Mouse (Mus musculus): ENCODE results near the gene Timm8a2. TPM values are rescaled to one million over a fixed set of nuclear protein-coding genes. Genes with fewer than 3 reads are reported as not detected.
A peak's percentile ranks its signal among the peaks of the same experiment; 100 is the strongest.

The Timm8a2 gene
- total and polyA plus RNA-seq, 3 experiments, result 0.18 TPM; not detected in 2

DNA sequence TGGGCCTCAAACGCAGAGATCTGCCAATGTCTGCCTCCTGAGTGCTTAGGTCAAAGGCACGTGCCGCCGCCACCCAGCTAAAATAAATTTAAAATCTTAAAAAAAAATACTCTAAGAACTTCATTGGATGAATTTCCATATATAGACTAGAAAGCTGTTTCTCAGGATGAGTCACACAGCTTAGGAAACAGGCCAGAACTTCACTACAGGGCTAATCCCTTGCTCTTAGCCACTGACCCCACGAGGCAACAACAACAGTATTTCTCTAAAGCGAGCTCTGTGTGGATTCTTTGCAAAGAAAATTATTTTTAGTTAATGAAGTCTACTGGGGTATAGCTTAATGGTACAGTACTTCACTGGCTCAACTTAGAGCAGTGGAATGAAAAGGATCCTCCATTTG lies 26.9 kb downstream of the Timm8a2 start:
- no peak overlapping the region for H3K27ac ChIP-seq (ENCODE audit: control insufficient read depth, low read depth, low read length)
- no peak overlapping the region for H3K9ac ChIP-seq (ENCODE audit: control insufficient read depth, low read depth, low read length, poor library complexity, severe bottlenecking)
- DNase-seq (ENCODE audit: low read depth, low spot score), result no peak
- no peaks in the 10 kb centered on the region; a peak in 2 of 4 replicates for H3K36me3 ChIP-seq (ENCODE audit: control insufficient read depth in 1 of 2, insufficient read depth in 2 of 2, low read length in 2 of 2)
- no peaks in the 10 kb centered on the region for H3K79me2 ChIP-seq (ENCODE audit: control insufficient read depth, insufficient read depth, low read length, poor library complexity)
- H3K4me3 ChIP-seq (ENCODE audit: control insufficient read depth in 1 of 2, insufficient read depth in 1 of 2, low read depth in 2 of 2, low read length in 2 of 2), result no peak overlapping the region
- H3K27me3 ChIP-seq (ENCODE audit: control insufficient read depth in 1 of 2, insufficient read depth in 2 of 2, low read length in 2 of 2), result no peaks in the 10 kb centered on the region
- peaks cover 7% of the 10 kb centered on the region in 2 experiments; a peak in 3 of 4 replicates for H3K4me1 ChIP-seq (ENCODE audit: control insufficient read depth in 1 of 2, insufficient read depth in 2 of 2, low read length in 2 of 2)
- H3K9me3 ChIP-seq (replicated peaks; ENCODE audit: insufficient read depth, low read length), result no peaks in the 10 kb centered on the region
- no peak for TF ChIP-seq TAL1 (IDR thresholded peaks at IDR 0.05; ENCODE audit: low read length)
- TF ChIP-seq ELF1 (IDR thresholded peaks at IDR 0.05; ENCODE audit: low read depth, low read length), result no peak
- no peak for TF ChIP-seq MYB (IDR thresholded peaks at IDR 0.05; ENCODE audit: low read depth, low read length)
- no peak for TF ChIP-seq KAT2A (conservative IDR thresholded peaks at IDR 0.05; ENCODE audit: low read depth, low read length)
- no peak for TF ChIP-seq TBP (IDR thresholded peaks at IDR 0.05; ENCODE audit: low read depth, low read length)
- TF ChIP-seq POLR2A (IDR thresholded peaks at IDR 0.05; ENCODE audit: control insufficient read depth in 1 of 2, insufficient read depth in 1 of 2, low read depth in 1 of 2, low read length in 2 of 2, poor library complexity in 1 of 2), result no peak
- TF ChIP-seq NRF1 (IDR thresholded peaks at IDR 0.05; ENCODE audit: insufficient read depth, low read depth, low read length, poor library complexity, severe bottlenecking), result no peak
- no peak for TF ChIP-seq ZKSCAN1 (IDR thresholded peaks at IDR 0.05; ENCODE audit: low read depth, low read length)
- TF ChIP-seq RCOR1 (IDR thresholded peaks at IDR 0.05; ENCODE audit: low read depth, low read length), result no peak
- no peak for TF ChIP-seq GABPA (IDR thresholded peaks at IDR 0.05; ENCODE audit: low read depth, low read length)
- TF ChIP-seq USF1 (IDR thresholded peaks at IDR 0.05; ENCODE audit: low read depth, low read length), result no peak
- TF ChIP-seq NELFE (IDR thresholded peaks at IDR 0.05; ENCODE audit: low read depth, low read length), result no peak
- no peak for TF ChIP-seq TCF12 (IDR thresholded peaks at IDR 0.05; ENCODE audit: low read depth, low read length)

DNA sequence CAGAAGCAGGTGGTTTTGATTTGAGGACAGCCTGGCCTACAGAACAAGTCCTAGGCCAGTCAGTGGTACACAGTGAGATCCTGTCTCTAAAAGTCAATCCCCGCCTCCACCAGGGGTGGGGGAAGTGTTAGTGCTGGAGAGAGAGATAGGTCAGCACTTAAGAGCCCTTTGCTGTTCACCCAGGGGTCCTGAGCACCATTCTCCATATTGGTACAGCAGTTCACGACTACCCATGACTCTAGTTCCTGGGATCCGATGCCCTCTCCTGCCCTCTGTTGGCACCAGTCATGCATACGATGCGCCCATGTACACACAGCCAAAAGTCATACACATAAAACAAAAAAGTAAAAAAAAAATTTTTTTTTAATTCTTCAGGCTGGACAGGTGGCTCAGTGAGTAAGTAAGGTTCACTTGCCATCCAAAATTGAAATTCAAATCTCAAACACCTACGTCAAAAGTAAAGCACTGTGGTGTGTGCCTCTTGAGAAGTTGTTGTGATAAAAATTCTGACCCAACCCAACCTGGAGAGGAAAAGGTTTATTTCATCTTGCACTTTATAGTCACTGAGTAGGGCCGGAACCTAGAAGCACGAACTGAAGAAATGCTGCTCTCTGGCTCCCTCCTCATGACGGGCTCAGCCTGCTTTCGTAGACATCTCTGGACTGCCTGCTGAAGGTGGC lies 28.1 kb downstream of the Timm8a2 start:
- TF ChIP-seq NELFE (IDR thresholded peaks at IDR 0.05; ENCODE audit: low read depth, low read length) (no peak), SMC3 (IDR thresholded peaks at IDR 0.05; ENCODE audit: low read depth, low read length) (peak; percentile 21; the same call in 1 of the 2 replicates), ZKSCAN1 (IDR thresholded peaks at IDR 0.05; ENCODE audit: low read depth, low read length) (no peak), GABPA (IDR thresholded peaks at IDR 0.05; ENCODE audit: low read depth, low read length) (no peak), USF2 (IDR thresholded peaks at IDR 0.05; ENCODE audit: borderline replicate concordance in 1 of 2, insufficient read depth in 1 of 2, low read depth in 1 of 2, low read length in 2 of 2) (no peak), RAD21 (IDR thresholded peaks at IDR 0.05; ENCODE audit: low read depth, low read length) (peak; percentile 13), ZNF384 (IDR thresholded peaks at IDR 0.05; ENCODE audit: low read depth, low read length) (no peak), ZC3H11A (IDR thresholded peaks at IDR 0.05; ENCODE audit: low read depth, low read length) (peak; percentile 7; the same call in 1 of the 2 replicates), UBTF (IDR thresholded peaks at IDR 0.05; ENCODE audit: borderline replicate concordance, insufficient read depth, low read depth, low read length) (no peak), MAZ (IDR thresholded peaks at IDR 0.05; ENCODE audit: low read depth, low read length) (no peak), POLR2AphosphoS2 (IDR thresholded peaks at IDR 0.05; ENCODE audit: low read length) (no peak), MEF2A (IDR thresholded peaks at IDR 0.05; ENCODE audit: extremely low read depth, insufficient replicate concordance, low read depth, low read length, poor library complexity, severe bottlenecking) (no peak), CHD2 (IDR thresholded peaks at IDR 0.05; ENCODE audit: low read length) (no peak), TBP (IDR thresholded peaks at IDR 0.05; ENCODE audit: low read depth, low read length) (no peak), CTCF (IDR thresholded peaks at IDR 0.05 in 2 of 3, conservative IDR thresholded peaks at IDR 0.05 in 1 of 3; ENCODE audit: control insufficient read depth in 1 of 3, insufficient read depth in 1 of 3, low read depth in 2 of 3, low read length in 3 of 3, poor library complexity in 1 of 3, severe bottlenecking in 1 of 3) (peak in 2 of 3 experiments; percentile 22; a peak in 4 of 6 replicates), MAX (IDR thresholded peaks at IDR 0.05; ENCODE audit: low read length) (no peak)
- Histone ChIP-seq H3K9me3 (replicated peaks; ENCODE audit: insufficient read depth, low read length) (no peaks in the 10 kb centered on the region), H3K9ac (ENCODE audit: control insufficient read depth, low read depth, low read length, poor library complexity, severe bottlenecking) (no peak overlapping the region), H3K27ac (ENCODE audit: control insufficient read depth, low read depth, low read length) (no peak overlapping the region), H3K36me3 (ENCODE audit: control insufficient read depth in 1 of 2, insufficient read depth in 2 of 2, low read length in 2 of 2) (no peaks in the 10 kb centered on the region; a peak in 2 of 4 replicates), H3K4me3 (ENCODE audit: control insufficient read depth in 1 of 2, insufficient read depth in 1 of 2, low read depth in 2 of 2, low read length in 2 of 2) (no peak overlapping the region), H3K79me2 (ENCODE audit: control insufficient read depth, insufficient read depth, low read length, poor library complexity) (no peaks in the 10 kb centered on the region), H3K27me3 (ENCODE audit: control insufficient read depth in 1 of 2, insufficient read depth in 2 of 2, low read length in 2 of 2) (no peaks in the 10 kb centered on the region), H3K4me1 (ENCODE audit: control insufficient read depth in 1 of 2, insufficient read depth in 2 of 2, low read length in 2 of 2) (peaks cover 7 to 12% of the 10 kb centered on the region in 2 experiments; a peak in 3 of 4 replicates)
- no peak for DNase-seq (ENCODE audit: low read depth, low spot score)

All from MEL (cell line).